Mouse (Mus musculus) midbrain, embryonic 15.5 days (tissue): ENCODE measurements around the gene Nop14. TPM values are rescaled to one million over a fixed set of nuclear protein-coding genes. Genes with fewer than 3 reads are reported as not detected.

ENCODE experiments used
- ATAC-seq: fragments of 200-750 bp; cut with Nextera tagmentation; replicated peaks from 2 replicates; pipeline ENCODE4 v1.8.0; 2017; ENCODE audit warnings: moderate TSS enrichment
- H3K27ac ChIP-seq: fragments of 300-500 bp; sonication (generic); 2 replicates; pipeline ENCODE4 v1.5.1; 2015; ENCODE audit warnings: mild to moderate bottlenecking, inconsistent platforms
- H3K27me3 ChIP-seq: fragments of 300-500 bp; sonication (generic); replicated peaks from 2 replicates; pipeline ENCODE4 v1.6.1; 2015; ENCODE audit warnings: inconsistent platforms
- H3K36me3 ChIP-seq: fragments of 300-500 bp; sonication (generic); replicated peaks from 2 replicates; pipeline ENCODE4 v1.6.1; 2015; ENCODE audit warnings: inconsistent platforms
- H3K4me1 ChIP-seq: fragments of 300-500 bp; sonication (generic); 2 replicates; pipeline ENCODE4 v1.6.1; 2015; ENCODE audit warnings: inconsistent platforms
- H3K4me2 ChIP-seq: fragments of 300-500 bp; sonication (generic); 2 replicates; pipeline ENCODE4 v1.6.1; 2015; ENCODE audit warnings: inconsistent platforms, mild to moderate bottlenecking, moderate library complexity
- H3K4me3 ChIP-seq: fragments of 300-500 bp; sonication (generic); 2 replicates; pipeline ENCODE4 v1.5.1; 2015; ENCODE audit warnings: mild to moderate bottlenecking, inconsistent platforms
- H3K9ac ChIP-seq: fragments of 300-500 bp; sonication (generic); 2 replicates; pipeline ENCODE4 v1.6.1; 2015; ENCODE audit warnings: mild to moderate bottlenecking, inconsistent platforms
- H3K9me3 ChIP-seq: fragments of 300-500 bp; sonication (generic); 2 replicates; pipeline ENCODE4 v1.6.1; 2016; ENCODE audit warnings: inconsistent platforms
- WGBS: fragments of 180-500 bp; shearing (Covaris S2); methylation state at CpG from one replicate; pipeline ENCODE4 v1.1.7; 2015; ENCODE audit warnings: mixed read lengths; 5-methylcytosine and 5-hydroxymethylcytosine counted together
- polyA plus RNA-seq: library from polyadenylated mRNA; unstranded; fragments of >200 nt; fragmentation: Nextera tagmentation; extraction: Ambion mirVana; gene quantifications from 2 replicates; pipeline ENCODE4 v1.2.1, GENCODE M21; 2015

Nop14 gene
- polyA plus RNA-seq, 1 experiment from 2014 or later, result 20.2 TPM

DNA sequence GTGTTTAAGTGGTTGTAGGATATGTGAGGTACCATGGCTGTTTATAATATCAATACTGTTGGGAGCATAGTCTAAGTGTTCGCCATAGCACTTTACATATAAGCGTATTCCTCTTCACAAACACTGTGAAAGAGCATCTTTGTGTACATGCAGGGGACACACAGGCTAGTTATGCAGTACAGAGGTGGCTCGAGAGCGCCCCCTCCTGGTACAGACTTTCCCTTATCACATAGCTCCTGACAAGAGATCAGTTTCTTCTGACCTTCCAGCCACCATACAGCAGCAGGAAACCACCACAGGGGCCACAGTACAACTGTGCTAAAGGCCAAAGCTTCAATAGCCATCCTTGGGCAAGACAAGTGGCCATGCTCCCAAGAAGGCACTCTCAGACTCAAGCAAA lies 12.4 kb downstream of the Nop14 start:
- no peak overlapping the region for H3K9ac ChIP-seq
- no peaks in the 10 kb centered on the region for H3K9me3 ChIP-seq
- H3K36me3 ChIP-seq, result peaks cover 83% of the 10 kb centered on the region
- H3K27me3 ChIP-seq, result no peaks in the 10 kb centered on the region
- H3K4me3 ChIP-seq, result no peak overlapping the region
- no peaks in the 10 kb centered on the region for H3K4me1 ChIP-seq
- no peak overlapping the region for H3K4me2 ChIP-seq
- no peak for ATAC-seq
- no peak overlapping the region for H3K27ac ChIP-seq
- WGBS, result 47% methylated on average over 4 of the region's 4 CpGs

DNA sequence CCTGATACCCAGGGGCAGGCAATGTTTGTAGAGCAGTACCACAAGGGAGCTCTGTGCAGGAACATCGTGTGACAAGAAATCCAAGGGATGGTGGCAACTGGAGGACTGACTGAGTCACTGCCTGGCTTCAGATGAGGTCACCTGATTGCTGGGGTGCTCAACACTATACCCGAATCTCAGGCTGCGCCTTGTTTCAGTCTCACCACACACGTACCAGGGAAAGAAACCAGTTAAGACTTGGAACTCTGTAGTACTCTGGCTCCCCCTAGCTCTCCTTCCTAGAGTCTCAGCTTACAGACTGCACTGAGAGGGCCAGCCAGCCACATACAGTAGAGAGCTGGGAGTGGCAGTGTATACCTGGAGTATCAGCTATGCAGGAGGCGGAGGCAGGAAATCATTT lies 17.0 kb downstream of the Nop14 start:
- 0 out of 2 replicates have a peak, but pooled peaks have one; percentile 52 for ATAC-seq
- H3K27me3 ChIP-seq, result no peaks in the 10 kb centered on the region
- no peak overlapping the region for H3K4me2 ChIP-seq
- peaks cover 62% of the 10 kb centered on the region for H3K36me3 ChIP-seq
- H3K27ac ChIP-seq, result no peak overlapping the region
- H3K9me3 ChIP-seq, result no peaks in the 10 kb centered on the region
- H3K4me3 ChIP-seq, result no peak overlapping the region
- no peaks in the 10 kb centered on the region for H3K4me1 ChIP-seq
- H3K9ac ChIP-seq, result no peak overlapping the region
- 68% methylated on average over 5 of the region's 5 CpGs for WGBS

DNA sequence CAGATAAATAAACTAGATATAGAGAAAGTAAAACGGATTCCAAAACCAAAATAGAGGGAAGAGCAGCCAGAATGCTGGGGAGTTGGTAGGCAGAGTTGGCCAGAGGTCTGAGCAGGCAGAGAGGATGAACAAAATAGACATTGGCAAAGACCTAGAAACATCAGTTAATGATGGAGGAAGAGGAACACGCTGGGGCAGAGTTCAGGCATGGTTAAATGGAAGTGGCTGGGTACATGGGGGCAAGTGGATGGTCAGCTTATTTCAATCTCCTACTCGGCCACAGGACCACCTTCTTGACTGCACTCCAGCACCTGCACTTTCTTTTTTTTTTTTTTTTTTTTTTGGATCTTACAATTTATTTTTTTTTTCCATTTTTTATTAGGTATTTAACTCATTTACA lies 18.0 kb downstream of the Nop14 start:
- no peaks in the 10 kb centered on the region for H3K27me3 ChIP-seq
- no peak overlapping the region for H3K4me3 ChIP-seq
- peaks cover 54% of the 10 kb centered on the region for H3K36me3 ChIP-seq
- H3K9me3 ChIP-seq, result no peaks in the 10 kb centered on the region
- ATAC-seq, result no peak
- no peak overlapping the region for H3K4me2 ChIP-seq
- H3K9ac ChIP-seq, result no peak overlapping the region
- no peak overlapping the region for H3K27ac ChIP-seq
- H3K4me1 ChIP-seq, result peaks cover 7% of the 10 kb centered on the region
- WGBS, result 94% methylated on average over 3 of the region's 3 CpGs

DNA sequence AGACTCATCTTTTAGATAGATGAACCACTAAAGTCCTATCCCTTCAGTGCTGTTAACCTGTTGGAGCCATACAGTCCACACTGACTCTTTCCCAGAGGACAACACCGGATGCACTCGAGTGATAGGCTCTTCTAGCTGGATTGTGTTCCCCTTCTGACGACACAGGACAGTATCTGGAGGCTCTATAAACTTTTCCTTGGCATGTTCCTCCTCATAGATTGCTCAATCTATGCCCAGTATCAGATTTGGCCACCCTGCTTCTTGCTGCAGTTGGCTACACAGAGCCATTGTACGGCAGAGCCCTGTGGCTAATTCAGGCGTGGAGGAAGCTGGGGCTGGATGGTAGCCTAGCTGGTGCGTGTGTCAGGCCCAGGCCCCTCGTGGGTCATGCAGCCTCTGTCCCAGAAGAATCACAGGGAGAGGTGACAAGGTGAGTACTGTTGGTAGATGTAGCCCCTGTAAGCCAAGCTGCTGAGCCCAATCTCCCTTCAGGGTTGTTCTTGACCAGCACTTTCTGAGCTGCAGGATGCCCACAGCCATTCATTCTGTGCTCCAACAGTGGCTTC lies 22.3 kb downstream of the Nop14 start:
- Histone ChIP-seq H3K9ac (no peak overlapping the region), H3K36me3 (peaks cover 38% of the 10 kb centered on the region), H3K27me3 (no peaks in the 10 kb centered on the region), H3K9me3 (no peaks in the 10 kb centered on the region), H3K27ac (no peak overlapping the region), H3K4me2 (peak overlapping the region; percentile 80), H3K4me3 (no peak overlapping the region; the same call in 1 of the 2 replicates), H3K4me1 (peaks cover 22% of the 10 kb centered on the region)
- WGBS, result 83% methylated on average over 7 of the region's 7 CpGs
- no peak for ATAC-seq

GRCm38 (mm10) chr5:34636481-34637287 lies 23.3 kb downstream of the Nop14 start, which contains the start of gene Mfsd10:
Mfsd10 (minus strand) TSS chr5:34637212.
- no peaks in the 10 kb centered on the region for H3K9me3 ChIP-seq
- peak; percentile 94 for ATAC-seq
- H3K4me2 ChIP-seq, result peak within 1 kb of the TSS; percentile 80
- peaks cover 45% of the 10 kb centered on the region for H3K36me3 ChIP-seq
- H3K27me3 ChIP-seq, result no peaks in the 10 kb centered on the region
- peaks cover 22% of the 10 kb centered on the region for H3K4me1 ChIP-seq
- peak within 1 kb of the TSS; percentile 64 for H3K9ac ChIP-seq
- peak within 1 kb of the TSS; percentile 61 for H3K4me3 ChIP-seq
- peak within 1 kb of the TSS; percentile 88 for H3K27ac ChIP-seq
- under 1% methylated on average over 48 of the region's 48 CpGs for WGBS

GRCm38 (mm10) chr5:34635665-34636192 lies 24.2 kb downstream of the Nop14 start:
- Histone ChIP-seq H3K27ac (peak overlapping the region; percentile 88), H3K9me3 (no peaks in the 10 kb centered on the region), H3K4me1 (peaks cover 22% of the 10 kb centered on the region), H3K27me3 (no peaks in the 10 kb centered on the region), H3K4me3 (peak overlapping the region; percentile 61), H3K9ac (peak overlapping the region; percentile 64; the same call in 1 of the 2 replicates), H3K36me3 (peaks cover 52% of the 10 kb centered on the region), H3K4me2 (peak overlapping the region; percentile 80)
- ATAC-seq, result no peak
- 63% methylated on average over 10 of the region's 10 CpGs for WGBS

GRCm38 (mm10) chr5:34634746-34635400 lies 25.1 kb downstream of the Nop14 start:
- H3K27ac ChIP-seq, result no peak overlapping the region
- no peak overlapping the region for H3K9ac ChIP-seq
- H3K27me3 ChIP-seq, result no peaks in the 10 kb centered on the region
- H3K9me3 ChIP-seq, result no peaks in the 10 kb centered on the region
- peaks cover 22% of the 10 kb centered on the region for H3K4me1 ChIP-seq
- no peak overlapping the region for H3K4me3 ChIP-seq
- WGBS, result 87% methylated on average over 13 of the region's 13 CpGs
- H3K36me3 ChIP-seq, result peaks cover 52% of the 10 kb centered on the region
- ATAC-seq, result no peak
- 0 out of 2 replicates have a peak overlapping the region, but pooled peaks have one; percentile 80 for H3K4me2 ChIP-seq

- no peak overlapping the region for H3K4me3 ChIP-seq
- 76% methylated on average over 4 of the region's 4 CpGs for WGBS
Measured at GRCm38 (mm10) chr5:34633641-34634040, 26.3 kb downstream of the Nop14 start.

GRCm38 (mm10) chr5:34632996-34633395 lies 27.0 kb downstream of the Nop14 start:
- 93% methylated on average over 2 of the region's 2 CpGs for WGBS
- H3K36me3 ChIP-seq, result peaks cover 56% of the 10 kb centered on the region
- no peak for ATAC-seq
- no peak overlapping the region for H3K4me2 ChIP-seq
- H3K9me3 ChIP-seq, result no peaks in the 10 kb centered on the region
- no peak overlapping the region for H3K27ac ChIP-seq
- no peaks in the 10 kb centered on the region for H3K27me3 ChIP-seq
- H3K4me1 ChIP-seq, result peaks cover 22% of the 10 kb centered on the region
- no peak overlapping the region for H3K9ac ChIP-seq
- H3K4me3 ChIP-seq, result no peak overlapping the region

More at GRCm38 (mm10) chr5:34633641-34634040, 26.3 kb downstream of the Nop14 start:
- Histone ChIP-seq H3K36me3 (peaks cover 53% of the 10 kb centered on the region), H3K9me3 (no peaks in the 10 kb centered on the region), H3K27ac (no peak overlapping the region), H3K9ac (no peak overlapping the region), H3K27me3 (no peaks in the 10 kb centered on the region), H3K4me1 (peaks cover 22% of the 10 kb centered on the region), H3K4me2 (no peak overlapping the region)
- no peak for ATAC-seq

- no peak overlapping the region for H3K4me3 ChIP-seq
Measured at GRCm38 (mm10) chr5:34609966-34610365, 50.0 kb downstream of the Nop14 start.

DNA sequence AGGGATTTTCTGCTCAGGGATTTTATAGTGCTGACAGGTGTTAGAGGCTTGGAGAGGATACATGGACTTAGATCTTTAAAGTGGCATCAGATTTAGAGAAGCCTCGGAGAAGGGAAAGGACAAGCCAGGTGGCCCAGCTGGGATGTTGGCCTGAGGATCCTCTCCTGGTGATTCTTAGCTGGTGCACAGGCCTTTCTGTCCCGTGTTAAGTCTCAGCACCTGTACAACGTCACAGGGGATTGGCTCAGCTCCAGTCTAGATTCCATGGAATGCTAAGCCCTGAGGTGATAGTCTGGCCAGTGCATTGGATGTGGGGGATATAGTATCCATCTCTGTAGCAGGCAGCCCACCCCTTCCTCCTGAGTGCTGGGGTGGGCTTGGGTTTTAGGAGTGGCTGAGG lies 51.7 kb downstream of the Nop14 start:
- no peaks in the 10 kb centered on the region for H3K4me1 ChIP-seq
- H3K4me2 ChIP-seq, result no peak overlapping the region
- H3K9ac ChIP-seq, result no peak overlapping the region
- no peak for ATAC-seq
- no peak overlapping the region for H3K27ac ChIP-seq
- no peaks in the 10 kb centered on the region for H3K27me3 ChIP-seq
- no peak overlapping the region for H3K4me3 ChIP-seq
- 85% methylated on average over 3 of the region's 3 CpGs for WGBS
- peaks cover 42% of the 10 kb centered on the region for H3K36me3 ChIP-seq
- no peaks in the 10 kb centered on the region for H3K9me3 ChIP-seq

More at GRCm38 (mm10) chr5:34609966-34610365, 50.0 kb downstream of the Nop14 start:
- 93% methylated on average over 4 of the region's 4 CpGs for WGBS
- H3K9me3 ChIP-seq, result no peaks in the 10 kb centered on the region
- ATAC-seq, result no peak
- H3K4me2 ChIP-seq, result no peak overlapping the region
- no peaks in the 10 kb centered on the region for H3K27me3 ChIP-seq
- peaks cover 53% of the 10 kb centered on the region for H3K36me3 ChIP-seq
- H3K27ac ChIP-seq, result no peak overlapping the region
- no peaks in the 10 kb centered on the region for H3K4me1 ChIP-seq
- H3K9ac ChIP-seq, result no peak overlapping the region
